Mouse (Mus musculus) gastrocnemius, adult 18-20 months (tissue): Measurements from ENCODE around the gene Galntl5. TPM values are rescaled to one million over a fixed set of nuclear protein-coding genes. Genes with fewer than 3 reads are reported as not detected.

ENCODE experiments used
- microRNA-seq: library from miRNA; unstranded; fragments of <30 nt; microRNA quantifications from one replicate; pipeline ENCODE4 v1.2.0, GENCODE M21; 2021
- total RNA-seq, 2 experiments: library from RNA; stranded (reverse); gene quantifications; 2 replicates each; pipeline ENCODE4 v1.2.3; 2021

Gene Galntl5
- total RNA-seq, 2 experiments from 2014 or later: not detected

Small RNA genes lying within 50 kb of the gene (microRNA-seq; reads per million reads assigned to microRNA genes)
- not detected for gene Gm26051

Other genes starting within 250 kb of the Galntl5 start
- 1 to 10 TPM; 6.7 to 9.9 TPM for gene Prkag2, start 80.8 kb upstream of the Galntl5 start, total RNA-seq
- 10 to 100 TPM in 1 of 2 experiments, 1 to 10 TPM in 1; 9.3 to 11.0 TPM for gene Galnt11, start 40.4 kb downstream of the Galntl5 start, total RNA-seq
- not detected for gene E130116L18Rik, start 41.7 kb downstream of the Galntl5 start, total RNA-seq